Mouse (Mus musculus) lung, embryonic 15.5 days (tissue): ENCODE data around the gene Tbx15. TPM values are rescaled to one million over a fixed set of nuclear protein-coding genes. Genes with fewer than 3 reads are reported as not detected.

Experiments used
- ATAC-seq: fragments of 200-750 bp; cut with Nextera tagmentation; 2 replicates; pipeline ENCODE4 v1.8.0; 2017; ENCODE audit warnings: moderate number of reproducible peaks, borderline replicate concordance; ENCODE audit not compliant: low FRiP score, low TSS enrichment; ENCODE audit errors: extremely low read depth
- H3K27ac ChIP-seq: fragments of 300-500 bp; sonication (generic); 2 replicates; pipeline ENCODE4 v1.5.1; 2015; ENCODE audit warnings: moderate library complexity, mild to moderate bottlenecking, inconsistent platforms
- H3K27me3 ChIP-seq: fragments of 300-500 bp; sonication (generic); 2 replicates; pipeline ENCODE4 v1.6.1; 2015; ENCODE audit warnings: inconsistent platforms
- H3K36me3 ChIP-seq: fragments of 300-500 bp; sonication (generic); 2 replicates; pipeline ENCODE4 v1.6.1; 2015; ENCODE audit warnings: inconsistent platforms
- H3K4me1 ChIP-seq: fragments of 300-500 bp; sonication (generic); 2 replicates; pipeline ENCODE4 v1.6.1; 2015; ENCODE audit warnings: inconsistent platforms
- H3K4me2 ChIP-seq: fragments of 300-500 bp; sonication (generic); 2 replicates; pipeline ENCODE4 v1.6.1; 2015; ENCODE audit warnings: inconsistent platforms, mild to moderate bottlenecking, moderate library complexity
- H3K4me3 ChIP-seq: fragments of 300-500 bp; sonication (generic); 2 replicates; pipeline ENCODE4 v1.5.1; 2015; ENCODE audit warnings: mild to moderate bottlenecking, inconsistent platforms
- H3K9ac ChIP-seq: fragments of 300-500 bp; sonication (generic); 2 replicates; pipeline ENCODE4 v1.6.1; 2015; ENCODE audit warnings: inconsistent platforms
- H3K9me3 ChIP-seq: fragments of 300-500 bp; sonication (generic); 2 replicates; pipeline ENCODE4 v1.6.1; 2016; ENCODE audit warnings: inconsistent platforms
- WGBS: fragments of 180-500 bp; shearing (Covaris S2); methylation state at CpG from one replicate; pipeline ENCODE4 v1.1.7; 2015; 5-methylcytosine and 5-hydroxymethylcytosine counted together
- polyA plus RNA-seq: library from polyadenylated mRNA; unstranded; fragments of >200 nt; fragmentation: Nextera tagmentation; extraction: Ambion mirVana; gene quantifications from 2 replicates; pipeline ENCODE4 v1.2.1, GENCODE M21; 2015

The Tbx15 gene
- polyA plus RNA-seq = 0.04 TPM in 1 of 2 replicates, not detected in the other

DNA sequence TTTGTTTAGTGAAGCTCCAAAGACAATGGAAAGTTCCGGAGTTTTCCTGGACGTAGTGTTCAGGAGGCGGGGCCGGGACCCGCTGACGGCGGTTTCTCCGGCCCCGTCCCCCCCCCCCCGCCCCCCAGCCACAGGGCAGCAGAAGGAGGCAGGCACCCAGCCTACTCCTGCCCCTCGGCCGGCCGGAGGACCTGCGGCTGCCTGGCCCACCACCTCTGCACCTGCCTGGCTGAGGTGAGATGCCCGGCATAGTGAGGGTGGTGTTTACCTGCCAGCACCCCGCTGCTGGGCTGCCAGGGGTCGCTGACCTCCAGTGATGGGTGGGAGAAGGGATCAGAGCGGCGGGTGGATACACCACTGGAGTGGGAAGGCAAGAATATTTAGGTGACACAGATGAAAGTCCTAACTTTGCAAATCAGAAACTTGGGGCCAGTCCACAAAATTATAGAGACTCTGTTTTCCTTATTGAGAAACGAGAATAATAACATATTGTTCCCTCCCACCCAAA, at the start of gene Tbx15:
Gene Tbx15, plus strand, starts transcription at position 169 of the 508 bp plus-strand sequence.
- under 1% methylated on average over 20 of the region's 20 CpGs for WGBS
- Histone ChIP-seq H3K9ac (no peak within 1 kb of the TSS), H3K4me3 (0 out of 2 replicates have a peak within 1 kb of the TSS, but pooled peaks have one; percentile 3), H3K9me3 (no peaks in the 10 kb centered on the region), H3K4me2 (peak within 1 kb of the TSS; percentile 18), H3K36me3 (no peaks in the 10 kb centered on the region), H3K27me3 (peaks cover 98% of the 10 kb centered on the region), H3K27ac (no peak within 1 kb of the TSS), H3K4me1 (peaks cover 24% of the 10 kb centered on the region)
- no peak for ATAC-seq

DNA sequence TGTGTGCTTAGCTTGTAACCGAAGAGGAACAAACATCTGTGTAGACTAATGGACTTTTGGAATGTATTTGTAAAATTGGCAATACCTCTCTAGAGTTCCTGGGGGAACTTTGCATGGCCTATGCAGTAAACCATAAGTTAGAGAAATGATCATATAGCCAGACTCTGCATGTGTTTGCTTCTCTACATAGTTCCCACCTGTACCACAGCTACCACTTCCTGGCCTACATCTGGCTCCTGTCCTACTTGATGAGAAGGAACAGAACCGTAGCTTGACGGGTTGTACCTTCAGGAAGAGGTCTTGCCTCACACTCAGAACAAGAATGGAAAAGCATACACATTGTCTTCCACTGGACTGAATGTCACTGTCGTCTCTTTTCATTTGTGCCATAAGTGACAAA, 46.6 kb upstream of the Tbx15 start:
- H3K27ac ChIP-seq = no peak overlapping the region
- H3K4me3 ChIP-seq = no peak overlapping the region
- no peaks in the 10 kb centered on the region for H3K9me3 ChIP-seq
- 58% methylated on average over 4 of the region's 4 CpGs for WGBS
- ATAC-seq = no peak
- H3K4me2 ChIP-seq = no peak overlapping the region
- no peak overlapping the region for H3K9ac ChIP-seq
- no peaks in the 10 kb centered on the region for H3K27me3 ChIP-seq
- no peaks in the 10 kb centered on the region for H3K36me3 ChIP-seq
- H3K4me1 ChIP-seq = peaks cover 7% of the 10 kb centered on the region

GRCm38 (mm10) chr3:99203331-99203730, 36.9 kb upstream of the Tbx15 start:
- H3K4me3 ChIP-seq = no peak overlapping the region
- no peak for ATAC-seq

GRCm38 (mm10) chr3:99208416-99208815, 31.8 kb upstream of the Tbx15 start:
- Histone ChIP-seq H3K9me3 (no peaks in the 10 kb centered on the region), H3K4me2 (no peak overlapping the region), H3K36me3 (no peaks in the 10 kb centered on the region), H3K27ac (no peak overlapping the region), H3K4me3 (no peak overlapping the region), H3K9ac (no peak overlapping the region), H3K27me3 (no peaks in the 10 kb centered on the region), H3K4me1 (peaks cover 6% of the 10 kb centered on the region; the same call in 1 of the 2 replicates)
- 6% methylated on average over 1 of the region's 1 CpGs for WGBS
- ATAC-seq = no peak

More at GRCm38 (mm10) chr3:99203331-99203730, 36.9 kb upstream of the Tbx15 start:
- no peaks in the 10 kb centered on the region for H3K36me3 ChIP-seq
- no peak overlapping the region for H3K9ac ChIP-seq
- H3K27me3 ChIP-seq = no peaks in the 10 kb centered on the region
- H3K4me2 ChIP-seq = no peak overlapping the region
- no peak overlapping the region for H3K27ac ChIP-seq
- H3K9me3 ChIP-seq = no peaks in the 10 kb centered on the region
- H3K4me1 ChIP-seq = no peaks in the 10 kb centered on the region

- no peaks in the 10 kb centered on the region for H3K36me3 ChIP-seq
- H3K4me3 ChIP-seq = no peak overlapping the region
- no peaks in the 10 kb centered on the region for H3K9me3 ChIP-seq
- no peak overlapping the region for H3K9ac ChIP-seq
- H3K4me2 ChIP-seq = no peak overlapping the region
- ATAC-seq = no peak
- 33% methylated on average over 14 of the region's 14 CpGs for WGBS
- no peak overlapping the region for H3K27ac ChIP-seq
- H3K4me1 ChIP-seq = peaks cover 6% of the 10 kb centered on the region; the same call in 1 of the 2 replicates
- H3K27me3 ChIP-seq = no peaks in the 10 kb centered on the region
Observed at GRCm38 (mm10) chr3:99211105-99211698, 29.0 kb upstream of the Tbx15 start.

- Histone ChIP-seq H3K9me3 (no peaks in the 10 kb centered on the region), H3K4me2 (no peak overlapping the region), H3K27ac (no peak overlapping the region), H3K4me3 (no peak overlapping the region), H3K36me3 (no peaks in the 10 kb centered on the region), H3K9ac (no peak overlapping the region), H3K4me1 (no peaks in the 10 kb centered on the region), H3K27me3 (peaks cover 8% of the 10 kb centered on the region)
- WGBS = 70% methylated on average over 2 of the region's 2 CpGs
- no peak for ATAC-seq
Observed at GRCm38 (mm10) chr3:99227807-99228206, 12.4 kb upstream of the Tbx15 start.

GRCm38 (mm10) chr3:99233393-99234318, 6.5 kb upstream of the Tbx15 start:
- Histone ChIP-seq H3K27me3 (peaks cover 64% of the 10 kb centered on the region), H3K4me3 (peak overlapping the region; percentile 13; the same call in 1 of the 2 replicates), H3K27ac (no peak overlapping the region), H3K9ac (no peak overlapping the region), H3K9me3 (no peaks in the 10 kb centered on the region), H3K4me2 (peak overlapping the region; percentile 37), H3K36me3 (no peaks in the 10 kb centered on the region), H3K4me1 (peaks cover 2% of the 10 kb centered on the region; the same call in 1 of the 2 replicates)
- ATAC-seq = no peak
- WGBS = 9% methylated on average over 20 of the region's 20 CpGs

DNA sequence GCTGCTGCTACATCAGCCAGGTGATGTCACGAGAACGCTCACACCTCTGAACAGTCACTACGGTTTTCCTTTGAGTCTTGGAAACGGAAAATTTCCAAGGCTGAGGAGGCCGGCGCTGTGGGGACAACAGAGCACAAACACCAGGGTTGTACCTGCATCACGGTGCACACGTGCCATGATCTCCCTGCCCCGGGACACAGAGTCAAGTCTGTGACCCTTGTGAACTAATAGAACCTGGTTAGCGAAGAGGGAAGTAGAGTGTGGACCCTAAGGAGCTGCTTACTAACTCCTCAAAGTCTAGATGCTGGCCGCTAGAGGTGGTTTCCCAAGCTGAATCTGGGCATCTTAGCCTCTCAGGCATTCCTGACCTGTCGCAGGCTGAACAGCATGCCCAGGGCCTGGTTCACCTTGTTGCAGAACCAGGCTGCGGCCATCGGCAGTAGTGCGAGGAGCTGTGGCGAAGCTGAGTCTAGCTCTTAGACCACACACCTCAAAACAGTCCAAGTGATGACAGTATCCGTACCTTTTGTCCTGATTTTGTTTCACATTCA, 5.8 kb upstream of the Tbx15 start:
- ATAC-seq = no peak
- Histone ChIP-seq H3K9me3 (no peaks in the 10 kb centered on the region), H3K4me3 (0 out of 2 replicates have a peak overlapping the region, but pooled peaks have one; percentile 13), H3K9ac (no peak overlapping the region), H3K27ac (no peak overlapping the region), H3K27me3 (peaks cover 72% of the 10 kb centered on the region), H3K36me3 (no peaks in the 10 kb centered on the region), H3K4me2 (peak overlapping the region; percentile 37; the same call in 1 of the 2 replicates), H3K4me1 (peaks cover 2% of the 10 kb centered on the region; the same call in 1 of the 2 replicates)
- 5% methylated on average over 17 of the region's 17 CpGs for WGBS

DNA sequence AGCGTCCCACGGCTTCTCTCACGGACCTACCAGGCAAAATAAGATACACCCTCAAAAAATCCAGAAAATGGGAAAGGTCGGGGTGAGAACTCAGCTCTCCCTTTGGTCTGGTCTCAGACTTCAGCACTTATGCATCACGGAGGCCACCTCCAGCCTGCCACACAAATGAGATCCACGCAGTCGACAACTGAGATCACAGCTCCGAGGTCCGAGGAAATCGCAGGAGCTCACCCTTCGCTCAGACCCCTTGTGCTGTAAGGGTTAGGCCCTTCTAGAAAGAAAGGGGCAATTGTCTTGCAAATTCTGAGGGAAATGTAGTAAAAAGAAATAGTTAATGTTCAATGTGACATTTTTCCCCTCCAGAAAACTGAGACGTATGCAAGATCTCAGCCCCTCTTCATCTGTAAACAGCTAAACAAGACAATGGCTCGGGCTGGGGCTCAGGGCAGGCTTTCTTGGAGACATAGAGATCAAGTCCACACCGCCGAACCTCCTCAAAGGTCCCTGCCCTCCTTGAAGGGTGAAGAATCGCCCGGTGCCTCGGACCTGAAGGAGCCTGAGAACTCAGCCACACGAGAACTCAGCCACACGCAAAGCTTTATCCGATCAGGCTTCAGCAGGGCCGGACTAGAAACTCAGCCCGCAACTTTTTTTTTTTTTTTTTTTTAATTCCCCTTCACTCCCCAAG, 4.9 kb upstream of the Tbx15 start:
- no peak for ATAC-seq
- H3K27me3 ChIP-seq = peaks cover 80% of the 10 kb centered on the region
- whole genome bisulfite sequencing = 4% methylated on average over 23 of the region's 23 CpGs

GRCm38 (mm10) chr3:99235804-99236755, 4.1 kb upstream of the Tbx15 start:
- H3K4me1 ChIP-seq = peaks cover 11% of the 10 kb centered on the region
- 5% methylated on average over 18 of the region's 18 CpGs for WGBS
- no peak for ATAC-seq
- no peak overlapping the region for H3K4me2 ChIP-seq
- no peaks in the 10 kb centered on the region for H3K36me3 ChIP-seq
- no peak overlapping the region for H3K9ac ChIP-seq
- peaks cover 89% of the 10 kb centered on the region for H3K27me3 ChIP-seq
- no peaks in the 10 kb centered on the region for H3K9me3 ChIP-seq
- H3K27ac ChIP-seq = no peak overlapping the region
- no peak overlapping the region for H3K4me3 ChIP-seq

More for the DNA sequence above, 4.9 kb upstream of the Tbx15 start:
- H3K9ac ChIP-seq = no peak overlapping the region
- peaks cover 5% of the 10 kb centered on the region; the same call in 1 of the 2 replicates for H3K4me1 ChIP-seq
- H3K27ac ChIP-seq = no peak overlapping the region
- H3K4me2 ChIP-seq = no peak overlapping the region
- H3K9me3 ChIP-seq = no peaks in the 10 kb centered on the region
- no peaks in the 10 kb centered on the region for H3K36me3 ChIP-seq
- no peak overlapping the region for H3K4me3 ChIP-seq
